Comparison of ENCODE assay signal across 19 mouse cellular contexts in genomic region chr3:56898491-56898890, GRCm38 (mm10).
"Had no signal": no experiment of that assay in that cellular context is flagged by ENCODE, and none has a peak within 500 bp of the region (broad histone marks: within the 10 kb centered on the region; RNA-seq: fewer than 3 reads in every experiment).

No protein-coding gene starts in this region.

- H3K4me1 ChIP-seq: megakaryocyte, embryonic 14.5 days; neural tube, embryonic 15.5 days had no signal

- H3K36me3 ChIP-seq: midbrain, embryonic 12.5 days; neural tube, embryonic 13.5 days; neural tube, embryonic 15.5 days had no signal

- H3K27ac ChIP-seq: liver, embryonic 14.5 days; macrophage; midbrain, embryonic 12.5 days; neural tube, embryonic 13.5 days; neural tube, embryonic 15.5 days had no signal

- H3K27me3 ChIP-seq: megakaryocyte, embryonic 14.5 days; midbrain, embryonic 12.5 days; neural tube, embryonic 13.5 days; neural tube, embryonic 15.5 days had no signal

- H3K4me3 ChIP-seq: megakaryocyte, embryonic 14.5 days; midbrain, embryonic 12.5 days; myocyte; neural tube, embryonic 13.5 days; neural tube, embryonic 15.5 days had no signal

- DNase-seq: lung, adult 18-20 months; lung, embryonic 14.5 days; lung, postnatal 10 days; midbrain, embryonic 14.5 days; right cerebral cortex, adult 18-20 months; right cerebral cortex, postnatal 25 days; right cerebral cortex, postnatal 4 days; spleen, adult 18-20 months; thymus, adult 18-20 months; thymus, postnatal 14 days; thymus, postnatal 36 days had no signal

- ATAC-seq: midbrain, embryonic 16.5 days had no signal

- H3K9me3 ChIP-seq: midbrain, embryonic 12.5 days; neural tube, embryonic 13.5 days; neural tube, embryonic 15.5 days had no signal
